34 mouse cellular contexts compared by ENCODE assay signal in the genomic region with DNA sequence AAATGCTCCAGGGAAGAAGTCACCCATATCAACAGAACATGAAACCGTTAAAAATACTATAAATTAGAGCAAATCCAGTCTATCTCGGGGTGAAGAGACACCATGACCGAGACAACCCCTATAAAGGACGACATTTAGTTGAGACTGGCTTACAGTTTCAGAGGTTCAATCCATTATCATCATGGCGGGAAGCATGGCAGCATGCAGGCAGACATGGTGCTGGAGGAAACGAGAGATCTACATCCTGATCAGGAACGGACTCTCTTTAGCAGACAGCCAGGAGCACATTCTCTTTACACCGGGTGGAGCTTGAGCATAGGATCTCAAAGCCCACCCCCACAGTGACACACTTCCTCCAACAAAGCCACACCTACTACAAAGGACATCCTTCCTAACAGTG.
"Had no signal": no experiment of that assay in that cellular context is flagged by ENCODE, and none has a peak within 500 bp of the region (broad histone marks: within the 10 kb centered on the region; RNA-seq: fewer than 3 reads in every experiment).

No protein-coding gene starts in this region.

- H3K36me3 ChIP-seq: heart, embryonic 10.5 days; heart, embryonic 12.5 days; heart, embryonic 13.5 days; heart, embryonic 15.5 days; hindbrain, embryonic 10.5 days; hindbrain, embryonic 12.5 days; hindbrain, embryonic 13.5 days; hindbrain, embryonic 15.5 days; intestine, embryonic 15.5 days; kidney, embryonic 15.5 days had no signal

- H3K4me1 ChIP-seq: heart, embryonic 10.5 days; heart, embryonic 12.5 days; heart, embryonic 13.5 days; heart, embryonic 15.5 days; hindbrain, embryonic 10.5 days; hindbrain, embryonic 12.5 days; hindbrain, embryonic 13.5 days; hindbrain, embryonic 15.5 days; intestine, embryonic 15.5 days; kidney, embryonic 15.5 days had no signal

- H3K4me2 ChIP-seq: heart, embryonic 11.5 days; heart, embryonic 12.5 days; heart, embryonic 13.5 days; heart, embryonic 15.5 days; hindbrain, embryonic 12.5 days; hindbrain, embryonic 13.5 days; hindbrain, embryonic 14.5 days; hindbrain, embryonic 15.5 days; intestine, embryonic 15.5 days; kidney, embryonic 15.5 days had no signal

- ATAC-seq: hindbrain, embryonic 16.5 days; hindbrain, postnatal 0 days; inflammation-experienced regulatory T-cells, adult 6 months; intestine, embryonic 15.5 days; intestine, embryonic 16.5 days; intestine, postnatal 0 days had no signal

- H3K4me3 ChIP-seq: heart, embryonic 10.5 days; heart, embryonic 12.5 days; heart, embryonic 13.5 days; heart, embryonic 15.5 days; hindbrain, embryonic 10.5 days; hindbrain, embryonic 12.5 days; hindbrain, embryonic 13.5 days; hindbrain, embryonic 15.5 days; intestine, embryonic 15.5 days; kidney, embryonic 15.5 days; layer of hippocampus, adult 2 months had no signal

- DNase-seq: heart, postnatal 10 days; heart, postnatal 14 days; heart, postnatal 4 days; kidney, adult 11 months; kidney, adult 18-20 months; kidney, adult 2 months; kidney, adult 8-10 months; kidney, adult 9 months; kidney, postnatal 10 days; kidney, postnatal 14 days; kidney, postnatal 25 days; kidney, postnatal 36 days; kidney, postnatal 4 days; layer of hippocampus, adult 9-11 months; layer of hippocampus, postnatal 36 days had no signal

- H3K27me3 ChIP-seq: heart, embryonic 12.5 days; heart, embryonic 13.5 days; heart, embryonic 15.5 days; hindbrain, embryonic 12.5 days; hindbrain, embryonic 13.5 days; hindbrain, embryonic 15.5 days; intestine, embryonic 15.5 days; kidney, embryonic 15.5 days had no signal

- H3K27ac ChIP-seq: heart, embryonic 10.5 days; heart, embryonic 13.5 days; heart, embryonic 15.5 days; hindbrain, embryonic 10.5 days; hindbrain, embryonic 12.5 days; hindbrain, embryonic 13.5 days; hindbrain, embryonic 14.5 days; hindbrain, embryonic 15.5 days; hindbrain, postnatal 0 days; intestine, embryonic 15.5 days; kidney, embryonic 15.5 days; kidney, postnatal 0 days had no signal

- H3K9me3 ChIP-seq: heart, embryonic 10.5 days; heart, embryonic 12.5 days; heart, embryonic 13.5 days; heart, embryonic 15.5 days; hindbrain, embryonic 10.5 days; hindbrain, embryonic 12.5 days; hindbrain, embryonic 13.5 days; hindbrain, embryonic 15.5 days; intestine, embryonic 15.5 days; kidney, embryonic 15.5 days had no signal

- H3K9ac ChIP-seq: heart, embryonic 12.5 days; heart, embryonic 13.5 days; heart, embryonic 15.5 days; hindbrain, embryonic 12.5 days; hindbrain, embryonic 13.5 days; hindbrain, embryonic 14.5 days; hindbrain, embryonic 15.5 days; intestine, embryonic 15.5 days; kidney, embryonic 15.5 days had no signal
